Mouse (Mus musculus) heart, adult 8-10 months (tissue): ENCODE measurements at regions not wholly inside any gene's neighbourhood (a gene's known extent, or its start where the extent isn't known, plus 50 kb on each side); places are given as distances from the start of the nearest gene placed in this dataset.

Experiments
- DNase-seq: peaks from one replicate; pipeline ENCODE4 v3.0.0; 2022; ENCODE audit warnings: low spot score

DNA sequence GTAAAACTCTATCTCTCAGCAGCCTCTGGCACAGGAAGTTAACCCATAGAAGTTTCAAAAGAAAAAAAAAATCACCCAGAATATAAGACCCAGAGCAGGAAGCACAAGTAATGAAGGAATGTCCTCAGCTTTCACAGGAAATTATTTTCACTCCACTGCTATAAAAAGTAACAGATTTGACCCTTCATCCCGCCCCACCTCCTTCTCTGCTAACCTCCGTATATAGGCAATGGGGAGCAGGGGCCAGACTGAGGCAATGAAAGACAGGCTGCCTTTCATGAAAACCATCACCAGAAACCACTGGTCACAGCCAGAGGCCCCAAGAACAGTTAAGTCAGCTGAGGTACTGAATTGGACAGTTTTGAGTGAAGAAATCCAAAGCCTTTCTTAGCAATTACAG is 654.9 kb downstream of the Gsdmc2 start:
- no peak for DNase-seq

DNA sequence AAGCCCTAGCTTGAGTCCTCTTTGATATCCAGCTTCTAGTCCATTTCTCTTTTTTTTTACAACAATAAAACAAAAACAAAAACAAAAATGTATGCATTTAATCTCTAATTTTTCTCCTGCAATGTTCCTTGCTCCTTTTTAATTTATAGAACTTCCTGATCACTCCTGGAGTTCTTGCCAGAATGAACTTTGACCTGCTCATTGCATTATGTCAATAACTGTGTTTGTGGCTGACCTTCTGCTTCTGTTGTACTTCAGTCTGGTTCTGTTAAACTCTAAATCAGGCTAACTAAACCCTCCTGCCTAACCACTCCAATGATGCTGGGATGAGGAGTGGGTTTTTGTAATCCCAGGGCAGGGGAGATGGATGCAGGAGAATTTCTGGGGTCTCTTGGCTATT is 674.0 kb downstream of the Gsdmc2 start:
- DNase-seq = no peak

GRCm38 (mm10) chr15:63170171-63170570 is 674.8 kb downstream of the Gsdmc2 start:
- DNase-seq = peak; percentile 3

GRCm38 (mm10) chr15:63166411-63166810 is 678.6 kb downstream of the Gsdmc2 start:
- DNase-seq = no peak

- no peak for DNase-seq
These were observed 681.3 kb downstream of the Gsdmc2 start for GRCm38 (mm10) chr15:63163550-63164279.

- no peak for DNase-seq
These were observed 682.0 kb downstream of the Gsdmc2 start for GRCm38 (mm10) chr15:63162881-63163549.

GRCm38 (mm10) chr15:63123123-63123688 is 721.8 kb downstream of the Gsdmc2 start:
- no peak for DNase-seq

DNA sequence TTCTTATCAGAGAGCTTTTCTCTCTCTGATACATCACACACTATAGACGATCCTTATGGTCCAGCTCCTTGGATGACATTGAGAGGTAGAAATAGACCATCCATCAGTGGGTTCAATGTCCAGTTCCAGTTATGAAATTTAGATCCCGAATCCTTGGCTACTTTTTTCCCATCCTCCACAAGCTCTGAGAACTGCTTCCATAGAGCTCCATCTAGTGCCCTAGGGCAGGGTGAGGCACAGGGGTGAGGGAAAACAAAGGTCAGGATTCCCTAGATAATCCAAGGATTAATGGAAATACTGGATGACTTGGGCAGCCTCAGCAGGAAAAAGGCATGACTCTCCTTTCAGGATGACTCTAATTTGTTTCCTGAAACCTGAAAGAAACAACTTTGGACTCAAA is 732.1 kb downstream of the Gsdmc2 start:
- peak; percentile 21 for DNase-seq

GRCm38 (mm10) chr15:63100093-63100492 is 744.9 kb downstream of the Gsdmc2 start:
- peak; percentile 12 for DNase-seq

DNA sequence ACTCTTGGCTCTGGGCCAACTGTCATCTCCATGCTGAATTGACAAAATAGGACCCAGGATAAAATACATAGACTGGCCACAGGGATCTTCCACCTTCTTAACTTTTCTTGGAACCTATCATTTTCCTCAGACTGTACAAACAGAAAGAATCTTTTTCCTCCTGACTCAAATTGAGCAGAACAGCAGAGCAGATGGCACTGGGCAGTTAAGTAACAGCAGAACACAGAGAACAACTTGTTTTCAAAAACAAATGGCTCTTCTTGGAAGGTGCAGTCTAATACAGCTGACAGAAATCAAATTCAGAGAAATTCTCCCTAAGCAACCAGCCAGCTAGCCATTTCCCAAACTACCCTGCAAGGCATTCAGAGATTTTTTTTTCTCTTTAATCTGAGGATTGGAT is 763.0 kb downstream of the Gsdmc2 start:
- DNase-seq = no peak

DNA sequence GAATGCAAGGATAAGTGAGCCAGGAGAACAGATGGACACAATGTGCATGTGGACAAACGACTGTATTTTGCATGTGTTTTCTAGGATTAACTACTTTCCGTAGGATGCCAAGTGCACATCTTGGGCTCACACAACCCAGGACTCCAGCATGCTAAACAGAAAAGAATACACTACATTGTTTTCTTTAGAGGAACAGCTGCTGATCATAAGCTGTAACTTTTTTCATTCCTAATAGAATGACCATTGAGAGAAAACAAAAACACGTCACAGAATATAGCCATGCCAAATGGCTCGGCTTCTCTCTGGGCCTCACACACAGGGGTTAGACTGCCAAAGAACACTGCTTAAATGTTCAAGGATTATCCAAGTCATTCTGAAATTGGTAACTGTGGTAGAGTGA is 765.2 kb downstream of the Gsdmc2 start:
- peak; percentile 63 for DNase-seq

DNA sequence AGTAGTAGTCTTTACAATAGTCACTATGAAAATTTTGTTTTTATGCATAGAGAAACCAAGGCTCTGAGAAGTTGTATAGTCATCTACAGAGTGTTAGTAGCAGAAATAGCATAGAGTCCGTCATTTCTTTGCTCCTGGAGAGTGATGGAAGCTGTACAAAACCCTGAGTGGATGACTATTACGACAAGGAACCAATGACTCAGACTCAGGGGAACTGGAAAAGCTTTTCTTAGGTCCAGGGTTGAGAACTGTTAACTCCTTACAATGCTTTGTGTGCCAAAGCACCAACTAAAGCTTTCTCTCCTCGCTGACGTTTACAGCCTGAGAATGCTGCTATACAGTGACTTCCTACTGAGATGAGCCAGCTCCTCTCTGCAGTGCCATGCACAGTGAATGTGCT is 773.1 kb downstream of the Gsdmc2 start:
- DNase-seq = no peak

GRCm38 (mm10) chr15:63067126-63067525 is 777.9 kb downstream of the Gsdmc2 start:
- no peak for DNase-seq

GRCm38 (mm10) chr15:63066020-63066439 is 778.9 kb downstream of the Gsdmc2 start:
- DNase-seq = peak; percentile 31

DNA sequence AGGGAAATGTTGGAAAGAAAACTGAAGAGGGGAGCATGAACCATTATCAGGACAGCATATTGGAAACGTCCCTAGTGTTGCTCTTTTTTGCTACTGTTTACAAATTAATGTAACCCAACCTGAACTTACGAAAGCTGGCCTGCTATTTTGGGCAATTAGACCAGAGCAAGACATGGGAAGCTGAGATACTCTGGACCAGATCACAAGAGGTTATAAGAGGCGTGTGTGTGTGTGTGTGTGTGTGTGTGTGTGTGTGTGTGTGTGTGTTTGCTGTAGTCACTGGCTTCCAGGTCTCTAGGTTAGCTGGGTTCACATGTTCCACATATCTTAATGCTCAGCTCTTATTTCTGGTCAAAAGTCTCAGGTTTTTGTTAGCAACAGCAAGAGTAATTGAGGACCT is 783.1 kb downstream of the Gsdmc2 start:
- no peak for DNase-seq

GRCm38 (mm10) chr15:63060826-63061225 is 784.2 kb downstream of the Gsdmc2 start:
- DNase-seq = no peak

DNA sequence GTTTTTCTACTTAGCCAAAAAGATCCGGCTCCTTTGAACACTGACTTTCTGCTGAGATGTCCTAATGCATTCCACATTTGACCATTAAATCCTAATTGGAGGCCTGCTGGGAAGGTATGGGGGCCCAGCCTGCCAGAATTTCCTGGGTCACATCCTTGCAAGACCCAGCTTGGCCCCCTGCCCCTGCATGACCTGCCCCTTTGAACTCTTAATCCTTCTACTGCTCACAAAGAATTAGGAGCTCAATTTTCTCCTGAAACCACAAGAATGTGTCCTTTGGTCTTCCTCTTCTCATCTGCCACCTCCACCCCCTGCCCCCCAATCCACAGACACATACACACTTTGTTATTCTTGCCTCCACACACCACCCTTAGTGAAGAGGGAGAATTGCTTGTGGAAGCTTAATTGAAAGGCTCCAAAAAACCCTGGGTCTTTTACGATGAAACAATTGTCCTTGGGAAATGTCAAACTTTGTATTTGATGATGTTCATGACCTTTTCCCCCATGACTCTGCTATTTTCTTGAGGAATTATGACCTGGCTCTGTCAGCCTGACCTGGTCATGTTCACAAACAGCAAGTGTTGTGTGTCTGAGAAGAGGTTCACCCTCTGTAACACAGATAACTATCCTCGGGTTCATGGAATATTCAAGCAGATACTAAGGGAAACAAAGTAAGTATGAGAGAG is 792.3 kb downstream of the Gsdmc2 start:
- no peak for DNase-seq

- no peak for DNase-seq
These were observed 794.9 kb downstream of the Gsdmc2 start for GRCm38 (mm10) chr15:63050033-63050432.

- no peak for DNase-seq
These were observed 802.6 kb downstream of the Gsdmc2 start for GRCm38 (mm10) chr15:63042367-63042766.

DNA sequence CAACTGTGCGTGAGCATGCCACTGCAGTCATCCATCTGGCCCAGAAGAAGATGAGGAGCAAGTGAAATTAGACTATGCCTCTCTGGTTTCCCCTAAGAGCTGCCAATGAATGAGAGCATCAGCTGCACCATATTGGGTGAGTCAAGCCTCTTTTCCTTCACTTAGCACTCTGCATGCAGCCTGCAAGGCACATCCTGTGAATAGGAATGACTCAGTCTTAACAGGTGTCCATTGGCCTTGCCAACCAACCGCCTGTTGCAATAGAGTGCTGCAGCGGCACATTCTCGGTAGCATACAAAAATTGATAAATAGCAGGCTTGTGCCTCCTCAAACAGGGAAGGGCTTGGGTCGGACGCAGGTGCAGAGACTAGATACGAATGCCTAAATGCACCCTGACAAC is 808.7 kb downstream of the Gsdmc2 start:
- no peak for DNase-seq

GRCm38 (mm10) chr15:63020826-63021225 is 824.2 kb downstream of the Gsdmc2 start:
- no peak for DNase-seq

DNA sequence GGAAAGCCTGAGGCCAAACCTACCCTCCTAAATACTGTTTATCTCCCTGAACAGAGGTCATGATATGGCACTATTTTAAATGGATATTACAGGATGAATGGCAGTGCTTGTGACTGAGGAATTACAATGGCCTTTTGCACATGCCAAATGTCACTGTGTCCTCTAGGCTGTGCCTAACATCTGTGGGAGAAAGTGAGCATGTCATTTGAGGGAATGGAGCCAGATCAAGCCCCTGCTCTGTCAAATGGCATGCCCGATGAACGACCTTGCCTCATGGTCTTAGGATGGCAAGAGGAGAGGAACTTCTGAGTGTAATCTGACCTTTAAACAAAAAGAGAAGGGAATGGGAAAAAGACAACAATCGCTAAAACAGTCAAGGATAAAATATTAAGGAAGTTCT is 827.0 kb downstream of the Gsdmc2 start:
- no peak for DNase-seq
